Mouse (Mus musculus): ENCODE measurements around the gene 4930579G24Rik.

4930579G24Rik gene

GRCm38 (mm10) chr3:79628561-79629415 is at the start of gene 4930579G24Rik:
4930579G24Rik (plus strand) TSS chr3:79629079.
- peak; percentile 90 to 91 for DNase-seq

DNA sequence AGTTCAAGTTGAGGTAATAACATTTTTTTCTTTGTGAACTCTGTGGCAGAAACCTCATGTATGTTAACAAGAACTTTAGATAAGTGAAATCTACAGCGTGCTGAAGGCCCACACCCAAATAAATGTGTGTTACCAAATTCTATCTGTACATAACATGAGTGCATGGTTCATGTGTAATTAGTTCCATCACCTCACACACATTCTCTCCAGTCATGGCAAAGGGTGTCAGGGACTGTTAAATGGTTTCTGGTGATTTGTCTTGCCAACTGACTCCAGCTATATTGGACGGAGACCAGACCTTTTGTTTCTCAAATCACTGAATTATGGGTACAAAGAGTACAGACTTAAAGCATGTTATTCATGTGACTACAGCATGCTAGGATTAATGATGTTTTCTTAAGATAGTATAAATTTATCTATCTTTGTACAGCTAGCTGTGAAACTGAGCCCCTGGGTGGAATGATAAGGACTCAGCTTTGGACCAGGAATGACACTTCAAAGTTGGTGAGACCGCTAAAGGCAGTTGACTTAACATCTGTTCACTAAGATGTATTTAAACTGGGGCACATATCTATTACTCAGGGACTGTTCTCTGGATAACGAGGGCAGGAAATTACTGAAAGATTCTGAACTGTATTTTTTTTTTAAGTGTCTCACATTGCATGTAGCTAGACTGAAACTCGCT is 48.8 kb upstream of the 4930579G24Rik start:
- DNase-seq = no peak

DNA sequence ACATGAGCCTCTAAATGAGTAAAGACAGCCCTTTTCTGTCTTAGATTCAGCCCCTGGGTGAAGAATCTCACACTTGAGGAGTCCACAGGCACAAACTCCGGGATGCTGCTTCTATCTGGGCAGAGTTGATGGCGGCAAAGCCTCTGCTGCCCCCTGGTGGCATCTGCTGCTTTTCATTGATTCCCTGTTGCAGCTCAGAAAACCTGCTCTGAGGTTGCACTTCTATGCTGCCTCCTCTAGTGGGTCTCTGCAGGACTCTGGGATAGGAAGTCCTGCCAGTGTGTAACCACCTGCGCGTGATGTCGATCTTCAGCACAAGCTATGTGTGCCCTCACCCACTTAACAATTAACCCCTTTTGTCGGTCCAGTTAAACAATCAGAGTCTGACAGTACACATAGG is 42.1 kb upstream of the 4930579G24Rik start:
- DNase-seq = peak; percentile 68 to 85

GRCm38 (mm10) chr3:79589671-79590070 is 39.2 kb upstream of the 4930579G24Rik start:
- DNase-seq = no peak

DNA sequence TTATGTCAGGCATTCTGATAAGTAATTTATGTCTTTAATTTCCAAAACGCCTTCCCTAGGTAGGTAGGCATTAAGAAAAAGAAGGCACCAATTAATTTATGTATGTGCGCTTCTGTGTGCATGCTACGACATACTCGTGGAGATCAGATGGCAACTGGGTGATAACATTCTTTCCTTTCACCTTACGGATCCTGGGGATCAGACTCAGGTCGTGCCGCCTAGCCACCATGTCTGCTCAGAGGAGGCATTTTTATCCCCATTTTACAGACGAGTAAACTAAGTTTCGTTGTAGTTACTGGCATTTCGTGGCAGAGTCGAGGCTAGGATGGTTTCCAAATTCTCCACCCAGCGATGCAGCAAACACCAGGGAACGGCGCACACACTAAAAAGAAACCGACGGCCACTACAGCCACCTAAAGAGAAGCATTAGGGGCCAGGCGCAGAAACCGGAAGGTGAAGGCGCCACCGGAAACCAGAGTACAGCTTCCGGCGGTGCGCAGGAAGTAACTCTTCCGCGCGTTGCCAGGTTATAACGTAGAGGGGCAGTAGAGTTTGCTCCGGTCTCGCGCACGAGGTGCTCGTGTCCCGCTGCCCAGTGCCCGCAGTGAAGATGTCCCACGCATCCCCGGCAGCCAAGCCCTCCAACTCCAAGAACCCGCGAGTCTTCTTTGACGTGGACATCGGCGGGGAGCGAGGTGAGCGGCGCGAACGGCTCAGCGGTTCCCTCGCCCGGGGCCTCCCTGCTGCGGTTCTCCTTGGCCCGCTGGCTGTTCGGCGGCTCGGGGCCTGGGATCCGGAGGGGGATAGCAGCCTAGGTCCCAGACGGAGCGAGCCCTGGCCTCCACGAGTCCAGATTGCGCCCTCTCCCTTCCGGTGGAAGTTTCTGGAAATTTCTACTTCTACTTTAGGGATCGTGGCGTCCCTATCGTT is 37.8 kb upstream of the 4930579G24Rik start, which contains the start of gene Ppid:
Gene Ppid, plus strand, starts transcription at position 480 of the 930 bp plus-strand sequence.
- DNase-seq = peak; percentile 62 to 67

DNA sequence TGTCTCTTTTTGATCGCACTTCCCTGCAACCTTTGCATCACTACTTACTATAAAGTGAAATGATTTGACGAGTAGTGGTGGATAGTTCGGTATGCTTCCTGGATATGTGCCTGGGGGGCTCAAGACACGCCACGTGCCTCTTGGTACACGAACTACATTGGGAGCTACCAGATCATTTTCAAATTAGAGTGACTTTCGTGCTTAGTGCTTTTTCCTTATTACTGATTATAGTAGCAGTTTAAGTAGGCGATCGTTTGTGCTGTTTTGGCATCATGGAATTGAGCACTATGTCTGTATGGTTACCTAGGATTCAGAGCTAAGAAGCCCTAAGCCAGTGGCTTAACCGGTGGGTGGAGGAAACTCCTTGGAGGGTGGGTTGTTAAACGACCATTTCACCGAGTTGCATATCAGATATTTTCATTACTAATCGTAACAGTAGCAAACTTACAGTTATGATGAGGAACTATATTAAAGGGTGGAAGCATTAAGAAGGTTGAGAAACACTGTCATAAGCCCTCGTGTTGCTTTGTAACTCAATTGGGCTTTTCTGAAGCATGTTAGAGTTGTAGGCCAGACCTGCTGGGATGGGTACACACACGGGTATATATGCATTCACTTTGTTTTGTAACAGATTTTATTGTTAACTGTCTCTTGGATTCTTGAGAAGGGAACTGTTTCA is 36.9 kb upstream of the 4930579G24Rik start:
- no peak for DNase-seq

DNA sequence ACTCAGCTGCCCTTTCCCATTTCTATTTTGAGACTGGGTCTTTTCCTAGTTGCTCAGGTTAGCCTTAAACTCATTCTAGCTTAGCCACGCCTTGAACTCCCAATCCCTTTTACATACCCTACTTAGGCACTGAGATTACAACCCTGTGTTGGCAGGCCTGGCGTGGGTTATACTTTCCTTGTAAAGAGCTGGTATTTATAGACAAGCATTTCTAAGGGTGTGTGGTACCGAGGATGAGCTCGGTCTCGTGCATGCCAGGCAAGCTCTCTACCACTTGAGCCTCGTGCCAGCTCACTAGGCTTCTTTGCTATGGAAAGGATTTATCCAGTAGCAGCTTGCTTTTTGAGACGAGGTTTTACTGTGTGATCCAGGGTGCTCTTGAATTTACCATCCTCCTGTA is 33.4 kb upstream of the 4930579G24Rik start:
- DNase-seq = no peak

GRCm38 (mm10) chr3:79609886-79610285 is 19.0 kb upstream of the 4930579G24Rik start:
- no peak for DNase-seq

GRCm38 (mm10) chr3:79627484-79628181 is 1.2 kb upstream of the 4930579G24Rik start:
- DNase-seq = no peak

- no peak for DNase-seq
Observed at GRCm38 (mm10) chr3:79628182-79628560, 708 bp upstream of the 4930579G24Rik start.

DNA sequence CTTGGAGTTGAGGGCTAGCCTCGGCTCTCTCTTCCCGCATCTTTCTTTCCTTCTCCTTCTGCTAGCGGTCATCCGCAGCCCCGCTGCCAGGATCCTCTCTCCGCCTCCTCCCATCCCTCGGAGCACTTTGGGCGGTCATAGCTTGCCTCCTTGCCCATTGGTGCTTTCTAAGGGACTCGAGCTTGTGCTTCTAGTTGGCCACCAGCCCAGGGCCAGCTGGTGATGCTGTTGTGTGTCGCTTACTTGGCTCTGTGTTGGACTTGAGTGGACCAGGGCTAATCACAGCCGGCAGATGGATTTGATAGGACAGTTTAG is 494 bp downstream of the 4930579G24Rik start, which contains the start of gene Etfdh:
Gene Etfdh, minus strand, starts transcription at position 85 of the 315 bp plus-strand sequence.
- no peak for DNase-seq

DNA sequence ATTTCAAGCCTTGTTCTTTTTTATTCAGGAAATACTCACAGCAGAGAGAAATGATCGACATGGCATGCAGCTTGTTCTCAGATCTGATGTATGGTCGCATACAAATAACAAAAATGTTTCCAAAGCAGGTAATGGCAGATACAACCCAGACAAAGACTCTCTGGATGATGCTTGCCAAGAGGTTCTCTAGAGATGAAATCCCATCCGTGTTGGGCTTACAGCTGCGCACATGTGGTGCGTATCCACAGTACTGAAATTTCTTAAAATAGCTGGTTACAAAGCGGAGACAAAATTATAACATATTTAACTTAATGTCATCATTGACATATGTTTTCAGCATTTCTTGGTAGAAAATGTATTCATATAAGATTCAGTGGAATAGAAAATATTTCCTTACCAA is 23.2 kb downstream of the 4930579G24Rik start:
- no peak for DNase-seq

DNA sequence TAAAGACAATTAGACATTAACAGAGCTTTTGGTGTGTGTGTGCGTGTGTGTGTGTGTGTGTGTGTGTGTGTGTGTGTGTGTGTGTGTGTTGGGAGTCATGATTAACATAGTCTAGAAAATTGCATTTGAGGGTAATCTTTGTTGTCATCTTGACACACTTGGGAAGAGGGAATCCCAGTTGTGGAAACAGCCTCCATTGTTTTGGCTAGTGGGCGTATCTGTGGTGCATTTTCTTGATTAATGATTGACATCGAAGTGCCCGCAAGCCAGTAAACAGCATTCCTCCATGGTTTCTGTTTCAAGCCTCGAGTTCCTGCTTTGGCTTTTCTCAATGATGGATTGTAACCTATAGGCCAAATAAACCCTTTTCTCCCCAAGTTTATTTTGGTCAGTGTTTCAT is 27.8 kb downstream of the 4930579G24Rik start:
- DNase-seq = no peak

- DNase-seq = peak in 1 of 2 experiments; percentile 26
Observed at GRCm38 (mm10) chr3:79664787-79665408, 36.0 kb downstream of the 4930579G24Rik start.

DNA sequence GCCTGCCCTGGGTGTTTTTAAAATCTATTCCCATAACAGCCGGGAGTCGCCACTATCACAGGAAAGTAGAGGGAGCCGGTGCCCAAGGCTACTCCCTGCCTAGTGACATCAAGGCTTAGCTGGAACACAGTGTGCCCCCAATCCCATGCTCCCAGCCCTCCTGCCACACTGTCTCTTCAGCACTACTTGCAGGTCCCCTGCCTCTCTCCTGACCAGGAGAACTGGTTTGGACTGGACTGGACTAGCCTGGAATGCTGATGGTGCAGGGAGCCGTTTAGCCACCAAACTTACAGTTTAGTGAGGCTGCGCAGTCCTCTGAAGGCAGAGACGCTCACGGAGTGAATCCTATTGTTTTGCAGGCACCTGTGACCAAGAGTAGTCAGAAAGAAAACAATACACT is 41.7 kb downstream of the 4930579G24Rik start:
- DNase-seq = no peak

DNA sequence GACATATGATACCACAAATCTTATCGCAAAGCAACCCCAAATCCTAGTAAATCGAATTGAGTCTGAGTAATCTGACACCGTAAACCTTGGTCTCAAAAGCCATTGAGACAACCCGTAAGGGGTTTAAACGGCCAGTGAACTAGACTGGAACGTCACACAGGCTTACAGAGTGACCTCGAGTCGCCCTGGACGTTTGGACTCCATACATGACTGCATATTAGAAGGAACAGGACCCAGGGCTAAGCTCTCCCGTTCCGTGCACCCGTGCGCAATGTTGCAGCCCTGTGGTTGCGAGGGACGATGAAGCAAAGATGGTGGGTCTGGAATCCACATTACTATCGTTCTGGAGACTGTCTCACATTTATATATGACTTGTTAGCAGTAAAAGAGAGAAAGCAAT is 43.3 kb downstream of the 4930579G24Rik start:
- no peak for DNase-seq

GRCm38 (mm10) chr3:79673082-79673481 is 44.2 kb downstream of the 4930579G24Rik start:
- peak in 1 of 2 experiments; percentile 49 for DNase-seq

DNA sequence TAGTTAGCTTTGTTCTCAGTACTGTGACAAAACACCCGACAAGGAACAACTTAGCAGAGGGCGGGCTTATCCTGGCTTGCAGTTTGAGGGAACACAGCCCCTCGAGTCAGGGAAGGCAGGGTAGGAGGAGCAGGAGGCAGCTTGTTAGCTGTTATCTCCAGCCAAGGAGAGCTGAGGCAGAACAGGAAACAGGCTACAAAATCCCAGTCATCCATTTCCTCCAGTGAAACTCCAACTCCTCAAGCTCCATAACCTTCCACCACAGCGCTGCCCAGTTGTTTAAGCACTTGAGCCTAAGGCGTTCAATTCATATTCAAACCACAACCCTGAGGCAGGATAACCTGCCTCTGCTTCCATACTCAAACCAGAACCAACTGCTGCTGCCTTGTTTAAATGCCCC is 45.8 kb downstream of the 4930579G24Rik start:
- no peak for DNase-seq

GRCm38 (mm10) chr3:79676411-79676810 is 47.5 kb downstream of the 4930579G24Rik start:
- no peak for DNase-seq

All from spleen, adult 18-20 months (tissue).